Mouse (Mus musculus) forelimb bud, embryonic 11.5 days (tissue): ENCODE data around the gene Tmem201.
A peak's percentile ranks its signal among the peaks of the same experiment; 100 is the strongest.

ENCODE experiments used
- DNase-seq: peaks from one replicate; pipeline ENCODE4 v3.0.0-alpha.2; 2012; ENCODE audit warnings: low read depth, low spot score

Tmem201 gene

GRCm38 (mm10) chr4:149722104-149723020, 15.5 kb downstream of the Tmem201 start:
- DNase-seq: no peak

- no peak for DNase-seq
Observed at GRCm38 (mm10) chr4:149721163-149721562, 16.7 kb downstream of the Tmem201 start.

GRCm38 (mm10) chr4:149719686-149720085, 18.2 kb downstream of the Tmem201 start:
- peak; percentile 41 for DNase-seq

- no peak for DNase-seq
Observed at GRCm38 (mm10) chr4:149714542-149714941, 23.3 kb downstream of the Tmem201 start.

- peak; percentile 28 for DNase-seq
Observed at GRCm38 (mm10) chr4:149711955-149712354, 25.9 kb downstream of the Tmem201 start.

- DNase-seq: no peak
Observed at GRCm38 (mm10) chr4:149711485-149711884, 26.4 kb downstream of the Tmem201 start.

GRCm38 (mm10) chr4:149710510-149710909, 27.3 kb downstream of the Tmem201 start:
- DNase-seq: peak; percentile 57

- no peak for DNase-seq
Observed at GRCm38 (mm10) chr4:149705941-149706340, 31.9 kb downstream of the Tmem201 start.

- DNase-seq: no peak
Observed at GRCm38 (mm10) chr4:149705298-149705697, 32.5 kb downstream of the Tmem201 start.

- no peak for DNase-seq
Observed at GRCm38 (mm10) chr4:149702210-149702979, 35.4 kb downstream of the Tmem201 start, which contains the start of gene Pik3cd. Gene Pik3cd (minus strand): TSS chr4:149702571.

- DNase-seq: no peak
Observed at GRCm38 (mm10) chr4:149701426-149702209, 36.2 kb downstream of the Tmem201 start.

- DNase-seq: no peak
Observed at GRCm38 (mm10) chr4:149699953-149700352, 37.9 kb downstream of the Tmem201 start.

GRCm38 (mm10) chr4:149698197-149698821, 39.5 kb downstream of the Tmem201 start:
- DNase-seq: peak; percentile 48

- DNase-seq: no peak
Observed at GRCm38 (mm10) chr4:149697506-149698196, 40.2 kb downstream of the Tmem201 start.

GRCm38 (mm10) chr4:149696189-149696971, 41.5 kb downstream of the Tmem201 start:
- DNase-seq: no peak

GRCm38 (mm10) chr4:149691368-149691767, 46.5 kb downstream of the Tmem201 start:
- DNase-seq: no peak

- DNase-seq: no peak
Observed at GRCm38 (mm10) chr4:149690828-149691280, 47.0 kb downstream of the Tmem201 start.

- no peak for DNase-seq
Observed at GRCm38 (mm10) chr4:149689822-149690700, 47.8 kb downstream of the Tmem201 start.

GRCm38 (mm10) chr4:149688861-149689260, 49.0 kb downstream of the Tmem201 start:
- DNase-seq: no peak
